Mouse (Mus musculus) olfactory bulb, adult 2 months (tissue): ENCODE results near the gene Gm21828. TPM values are rescaled to one million over a fixed set of nuclear protein-coding genes. Genes with fewer than 3 reads are reported as not detected.
"Not testable (repeated sequence)": the region's sequence is repeated elsewhere in the genome, so short reads cannot be mapped to it uniquely, and the experiment has no call there.

Source experiments
- H3K27ac ChIP-seq: fragments of 200-500 bp; 2 replicates; pipeline ENCODE4 v1.5.1; 2012; ENCODE audit warnings: low read depth, low read length; ENCODE audit not compliant: insufficient read depth
- H3K4me1 ChIP-seq: fragments of 200-500 bp; 2 replicates; pipeline ENCODE4 v1.6.1; 2012; ENCODE audit warnings: low read length; ENCODE audit not compliant: control insufficient read depth, insufficient read depth
- H3K4me3 ChIP-seq: fragments of 200-500 bp; 2 replicates; pipeline ENCODE4 v1.5.1; 2012; ENCODE audit warnings: mild to moderate bottlenecking, low read depth, low read length, moderate library complexity; ENCODE audit not compliant: insufficient read depth
- WGBS: fragments of 180-500 bp; shearing (Covaris S2); methylation state at CpG from one replicate; pipeline ENCODE4 v1.1.7; 2018; 5-methylcytosine and 5-hydroxymethylcytosine counted together
- polyA plus RNA-seq: library from polyadenylated mRNA; stranded (reverse); fragments of >200 nt; gene quantifications from 2 replicates; pipeline ENCODE4 v1.2.4, GENCODE M21; 2012; ENCODE audit warnings: low replicate concordance; ENCODE audit not compliant: missing spikeins, insufficient read depth, insufficient read length

Gm21828 gene
- polyA plus RNA-seq = not detected in 2 replicates

- H3K4me3 ChIP-seq, H3K4me1 ChIP-seq, H3K27ac ChIP-seq: not testable (repeated sequence)
- no CpG with 5 or more reads among the region's 3 CpGs for WGBS
These were observed at the start of gene Gm21828 for GRCm38 (mm10) chrY:13223828-13224227. Gm21828 (minus strand) TSS chrY:13223928.

GRCm38 (mm10) chrY:13252091-13252490 is 28.4 kb upstream of the Gm21828 start, which contains the start of the genes Gm21440 and Gm21454:
Gm21440 (plus strand) TSS chrY:13252391.
Gm21454 (plus strand) TSS chrY:13252442.
- not testable (repeated sequence) for H3K27ac ChIP-seq, H3K4me3 ChIP-seq, H3K4me1 ChIP-seq

Other genes with a start within 250 kb of the Gm21828 start
- not detected in 2 replicates for gene Gm20807, start 181.0 kb downstream of the Gm21828 start, polyA plus RNA-seq
- not detected in 2 replicates for gene Gm21891, start 90.4 kb downstream of the Gm21828 start, polyA plus RNA-seq
- gene Gm21425, start 62.0 kb downstream of the Gm21828 start, polyA plus RNA-seq = not detected in 2 replicates
- not detected in 2 replicates for gene Gm21440, start 28.5 kb upstream of the Gm21828 start, polyA plus RNA-seq
- not detected in 2 replicates for gene Gm21454, start 28.5 kb upstream of the Gm21828 start, polyA plus RNA-seq
- gene Gm21725, start 125.1 kb upstream of the Gm21828 start, polyA plus RNA-seq = not detected in 2 replicates
- gene Gm21866, start 241.7 kb upstream of the Gm21828 start, polyA plus RNA-seq = not detected in 2 replicates